Mouse (Mus musculus) spleen, adult 2 months (tissue): ENCODE measurements around the gene Zp3. TPM values are rescaled to one million over a fixed set of nuclear protein-coding genes. Genes with fewer than 3 reads are reported as not detected.

Experiments
- DNase-seq, 2 experiments: peaks; one replicate each; pipeline versions ENCODE4 v3.0.0 to v3.0.0-alpha.2; 2012 to 2021; ENCODE audit warnings: low spot score in 2 of 2, low read depth in 1 of 2
- H3K27ac ChIP-seq: fragments of 200-500 bp; 2 replicates; pipeline ENCODE4 v1.5.1; 2012; ENCODE audit warnings: low read length, inconsistent platforms; ENCODE audit not compliant: insufficient read depth
- H3K27me3 ChIP-seq: fragments of 200-500 bp; 2 replicates; pipeline ENCODE4 v1.6.1; 2012; ENCODE audit warnings: mild to moderate bottlenecking, moderate library complexity, low read length, inconsistent platforms; ENCODE audit not compliant: control insufficient read depth, insufficient read depth
- H3K36me3 ChIP-seq: fragments of 200-500 bp; 2 replicates; pipeline ENCODE4 v1.6.1; 2012; ENCODE audit warnings: mild to moderate bottlenecking, low read length, inconsistent platforms; ENCODE audit not compliant: control insufficient read depth, insufficient read depth
- H3K4me1 ChIP-seq: fragments of 200-500 bp; 2 replicates; pipeline ENCODE4 v1.6.1; 2011; ENCODE audit warnings: inconsistent platforms; ENCODE audit not compliant: control insufficient read depth, insufficient read depth, insufficient read length
- H3K4me3 ChIP-seq: fragments of 200-500 bp; 2 replicates; pipeline ENCODE4 v1.5.1; 2011; ENCODE audit warnings: mild to moderate bottlenecking, inconsistent platforms; ENCODE audit not compliant: insufficient read depth, insufficient read length; ENCODE audit errors: extremely low read depth
- CTCF ChIP-seq: fragments of 200-500 bp; IDR thresholded peaks from 2 replicates; pipeline ENCODE4 v1.5.1; 2011; ENCODE audit warnings: mild to moderate bottlenecking, inconsistent platforms; ENCODE audit not compliant: insufficient read depth, insufficient read length, insufficient replicate concordance; ENCODE audit errors: extremely low read depth
- POLR2A ChIP-seq: fragments of 200-500 bp; IDR thresholded peaks from 2 replicates; pipeline ENCODE4 v1.6.1; 2011; ENCODE audit warnings: low read depth, low read length, inconsistent platforms
- WGBS: fragments of 180-500 bp; shearing (Covaris S2); methylation state at CpG from one replicate; pipeline ENCODE4 v1.1.7; 2018; 5-methylcytosine and 5-hydroxymethylcytosine counted together
- polyA plus RNA-seq: library from polyadenylated mRNA; depleted of rRNA; stranded (reverse); fragments of >200 nt; gene quantifications from 2 replicates; pipeline ENCODE4 v1.2.3, GENCODE M21; 2012

Gene Zp3
- polyA plus RNA-seq, 1 experiment, result not detected

- Histone ChIP-seq H3K36me3 (no peaks in the 10 kb centered on the region), H3K4me1 (no peaks in the 10 kb centered on the region), H3K27me3 (no peaks in the 10 kb centered on the region), H3K4me3 (no peak overlapping the region), H3K27ac (no peak overlapping the region)
- WGBS, result 81% methylated on average over 7 of the region's 7 CpGs
- no peak for TF ChIP-seq POLR2A
- no peak for TF ChIP-seq CTCF
- no peak for DNase-seq
Observed at GRCm38 (mm10) chr5:135971876-135972275, 8.0 kb upstream of the Zp3 start.

GRCm38 (mm10) chr5:135974365-135974764, 5.5 kb upstream of the Zp3 start, which contains the start of gene Ssc4d:
TSS of gene Ssc4d (minus strand) at chr5:135974531.
- TF ChIP-seq CTCF (no peak), POLR2A (no peak)
- no peak for DNase-seq
- no peaks in the 10 kb centered on the region for H3K27me3 ChIP-seq
- H3K4me3 ChIP-seq, result no peak within 1 kb of the TSS
- WGBS, result 36% methylated on average over 9 of the region's 9 CpGs
- H3K36me3 ChIP-seq, result no peaks in the 10 kb centered on the region
- no peaks in the 10 kb centered on the region for H3K4me1 ChIP-seq
- H3K27ac ChIP-seq, result no peak within 1 kb of the TSS

GRCm38 (mm10) chr5:135975893-135976668, 3.8 kb upstream of the Zp3 start:
- Histone ChIP-seq H3K27ac (no peak overlapping the region), H3K36me3 (no peaks in the 10 kb centered on the region), H3K27me3 (no peaks in the 10 kb centered on the region), H3K4me1 (no peaks in the 10 kb centered on the region), H3K4me3 (no peak overlapping the region)
- no peak for DNase-seq
- 91% methylated on average over 8 of the region's 8 CpGs for WGBS
- no peak for TF ChIP-seq POLR2A
- TF ChIP-seq CTCF, result no peak

- WGBS, result 87% methylated on average over 5 of the region's 5 CpGs
Observed at GRCm38 (mm10) chr5:135979381-135979780, 518 bp upstream of the Zp3 start.

GRCm38 (mm10) chr5:135982398-135982797, 2.5 kb downstream of the Zp3 start:
- H3K4me3 ChIP-seq, result no peak overlapping the region
- no peak for DNase-seq
- TF ChIP-seq CTCF (peak; percentile 75; the same call in 1 of the 2 replicates), POLR2A (no peak)
- H3K27ac ChIP-seq, result no peak overlapping the region
- H3K4me1 ChIP-seq, result no peaks in the 10 kb centered on the region
- WGBS, result 67% methylated on average over 6 of the region's 6 CpGs
- H3K36me3 ChIP-seq, result no peaks in the 10 kb centered on the region
- H3K27me3 ChIP-seq, result no peaks in the 10 kb centered on the region

More at GRCm38 (mm10) chr5:135979381-135979780, 518 bp upstream of the Zp3 start:
- H3K27me3 ChIP-seq, result no peaks in the 10 kb centered on the region
- DNase-seq, result no peak
- no peaks in the 10 kb centered on the region for H3K4me1 ChIP-seq
- H3K27ac ChIP-seq, result no peak overlapping the region
- TF ChIP-seq CTCF (no peak), POLR2A (no peak)
- no peaks in the 10 kb centered on the region for H3K36me3 ChIP-seq
- no peak overlapping the region for H3K4me3 ChIP-seq

GRCm38 (mm10) chr5:135984546-135985044, 4.7 kb downstream of the Zp3 start:
- no peak for DNase-seq
- no peaks in the 10 kb centered on the region for H3K4me1 ChIP-seq
- no peaks in the 10 kb centered on the region for H3K36me3 ChIP-seq
- TF ChIP-seq CTCF (no peak), POLR2A (no peak)
- H3K27ac ChIP-seq, result no peak overlapping the region
- WGBS, result 84% methylated on average over 6 of the region's 6 CpGs
- H3K4me3 ChIP-seq, result no peak overlapping the region
- H3K27me3 ChIP-seq, result no peaks in the 10 kb centered on the region

GRCm38 (mm10) chr5:135987248-135987647, 7.3 kb downstream of the Zp3 start:
- no peak overlapping the region for H3K4me3 ChIP-seq
- H3K4me1 ChIP-seq, result peaks cover 6% of the 10 kb centered on the region; the same call in 1 of the 2 replicates
- WGBS, result 55% methylated on average over 11 of the region's 11 CpGs
- no peak for DNase-seq
- no peaks in the 10 kb centered on the region for H3K36me3 ChIP-seq
- TF ChIP-seq POLR2A (no peak), CTCF (no peak)
- no peak overlapping the region for H3K27ac ChIP-seq
- no peaks in the 10 kb centered on the region for H3K27me3 ChIP-seq
